Mouse (Mus musculus) hindbrain, embryonic 13.5 days (tissue): ENCODE measurements around the gene Rps19bp1. TPM values are rescaled to one million over a fixed set of nuclear protein-coding genes. Genes with fewer than 3 reads are reported as not detected.

ENCODE experiments used
- polyA plus RNA-seq: library from polyadenylated mRNA; unstranded; fragments of >200 nt; fragmentation: Nextera tagmentation; extraction: Ambion mirVana; gene quantifications from 2 replicates; pipeline ENCODE4 v1.2.1, GENCODE M21; 2015

The Rps19bp1 gene
- polyA plus RNA-seq, 1 experiment from 2014 or later, result 75.9 TPM

Other genes starting within 250 kb of the Rps19bp1 start
- gene Pdgfb, start 249.3 kb downstream of the Rps19bp1 start, polyA plus RNA-seq, result 2.4 and 2.8 TPM in 2 replicates
- 27.9 and 28.3 TPM in 2 replicates for gene Syngr1, start 173.0 kb downstream of the Rps19bp1 start, polyA plus RNA-seq
- gene Rpl3, start 172.4 kb downstream of the Rps19bp1 start, polyA plus RNA-seq, result 613 and 622 TPM in 2 replicates
- 38.3 and 41.2 TPM in 2 replicates for gene Tab1, start 131.2 kb downstream of the Rps19bp1 start, polyA plus RNA-seq
- gene Mgat3, start 90.6 kb downstream of the Rps19bp1 start, polyA plus RNA-seq, result 12.2 and 13.0 TPM in 2 replicates
- 36.9 and 37.7 TPM in 2 replicates for gene Mief1, start 30.3 kb downstream of the Rps19bp1 start, polyA plus RNA-seq
- not detected in 2 replicates for gene AC140267.1, start 28.5 kb downstream of the Rps19bp1 start, polyA plus RNA-seq
- gene Atf4, start 9.1 kb downstream of the Rps19bp1 start, polyA plus RNA-seq, result 115 and 118 TPM in 2 replicates
- 0.34 and 0.39 TPM in 2 replicates for gene Cacna1i, start 22.9 kb upstream of the Rps19bp1 start, polyA plus RNA-seq